Mouse (Mus musculus) cerebellum, adult 2 months (tissue): ENCODE data around the gene Nudcd2. TPM values are rescaled to one million over a fixed set of nuclear protein-coding genes. Genes with fewer than 3 reads are reported as not detected.

ENCODE experiments used
- DNase-seq, 2 experiments: peaks; one replicate each; pipeline ENCODE4 v3.0.0; 2021
- H3K27ac ChIP-seq: fragments of 200-500 bp; 2 replicates; pipeline ENCODE4 v1.5.1; 2012; ENCODE audit warnings: low read length, control low read depth, inconsistent platforms; ENCODE audit not compliant: insufficient read depth
- H3K27me3 ChIP-seq: fragments of 200-500 bp; 2 replicates; pipeline ENCODE4 v1.6.1; 2012; ENCODE audit warnings: inconsistent platforms, mild to moderate bottlenecking, low read length, moderate library complexity; ENCODE audit not compliant: control insufficient read depth, insufficient read depth
- H3K4me1 ChIP-seq: fragments of 200-500 bp; 2 replicates; pipeline ENCODE4 v1.6.1; 2011; ENCODE audit warnings: low read length; ENCODE audit not compliant: control insufficient read depth, insufficient read depth
- H3K4me3 ChIP-seq: fragments of 200-500 bp; replicated peaks from 2 replicates; pipeline ENCODE3; 2011; ENCODE audit warnings: mild to moderate bottlenecking, low read depth, low read length, control low read depth; ENCODE audit not compliant: insufficient read depth
- CTCF ChIP-seq: fragments of 200-500 bp; IDR thresholded peaks from 2 replicates; pipeline ENCODE4 v1.5.1; 2011; ENCODE audit warnings: low read depth, mild to moderate bottlenecking, control low read depth, low read length, moderate library complexity, borderline replicate concordance; ENCODE audit not compliant: insufficient read depth
- POLR2A ChIP-seq: fragments of 200-500 bp; IDR thresholded peaks from 2 replicates; pipeline ENCODE4 v1.6.1; 2011; ENCODE audit warnings: low read length, control low read depth, borderline replicate concordance; ENCODE audit not compliant: insufficient read depth
- WGBS: fragments of 180-500 bp; shearing (Covaris S2); methylation state at CpG from one replicate; pipeline ENCODE4 v1.1.7; 2018; 5-methylcytosine and 5-hydroxymethylcytosine counted together
- polyA plus RNA-seq: library from polyadenylated mRNA; depleted of rRNA; stranded (reverse); fragments of >200 nt; gene quantifications from 2 replicates; pipeline ENCODE4 v1.2.3, GENCODE M21; 2012

Nudcd2 gene
- polyA plus RNA-seq, 1 experiment: 22.9 TPM

- Histone ChIP-seq H3K27ac (no peak overlapping the region), H3K4me1 (no peaks in the 10 kb centered on the region), H3K4me3 (no peak overlapping the region), H3K27me3 (no peaks in the 10 kb centered on the region)
- WGBS: 93% methylated on average over 12 of the region's 12 CpGs
- no peak for TF ChIP-seq CTCF
- TF ChIP-seq POLR2A: no peak
- DNase-seq: no peak
These were observed 8.3 kb downstream of the Nudcd2 start for GRCm38 (mm10) chr11:40741605-40742262.

DNA sequence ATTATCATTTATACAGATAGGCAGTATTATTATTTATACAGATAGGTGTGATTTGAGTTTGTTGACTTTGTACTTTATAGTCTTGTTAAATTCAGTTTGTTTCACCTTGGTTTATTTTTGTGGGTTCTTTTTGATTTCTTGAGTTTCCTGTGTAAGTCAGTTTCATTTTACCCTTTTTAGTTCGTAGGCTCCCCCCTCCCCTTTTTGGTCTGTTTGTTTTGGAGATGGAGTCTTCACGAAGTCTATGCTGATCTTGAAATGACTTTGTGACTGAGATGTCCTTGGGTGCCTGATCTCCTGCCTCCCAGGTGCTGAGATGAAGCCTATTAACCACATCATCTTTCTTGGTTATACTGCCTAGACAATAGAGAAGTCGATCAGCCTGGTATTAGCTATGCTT lies 10.9 kb downstream of the Nudcd2 start:
- 90% methylated on average over 3 of the region's 3 CpGs for WGBS
- TF ChIP-seq POLR2A (no peak), CTCF (no peak)
- no peak for DNase-seq
- no peaks in the 10 kb centered on the region for H3K27me3 ChIP-seq
- H3K27ac ChIP-seq: no peak overlapping the region
- H3K4me3 ChIP-seq: no peak overlapping the region
- H3K4me1 ChIP-seq: no peaks in the 10 kb centered on the region

- no peaks in the 10 kb centered on the region for H3K27me3 ChIP-seq
- TF ChIP-seq CTCF (no peak), POLR2A (no peak)
- WGBS: 93% methylated on average over 12 of the region's 12 CpGs
- H3K27ac ChIP-seq: no peak overlapping the region
- H3K4me1 ChIP-seq: no peaks in the 10 kb centered on the region
- DNase-seq: no peak
- no peak overlapping the region for H3K4me3 ChIP-seq
These were observed 12.9 kb downstream of the Nudcd2 start for GRCm38 (mm10) chr11:40746361-40746760.

DNA sequence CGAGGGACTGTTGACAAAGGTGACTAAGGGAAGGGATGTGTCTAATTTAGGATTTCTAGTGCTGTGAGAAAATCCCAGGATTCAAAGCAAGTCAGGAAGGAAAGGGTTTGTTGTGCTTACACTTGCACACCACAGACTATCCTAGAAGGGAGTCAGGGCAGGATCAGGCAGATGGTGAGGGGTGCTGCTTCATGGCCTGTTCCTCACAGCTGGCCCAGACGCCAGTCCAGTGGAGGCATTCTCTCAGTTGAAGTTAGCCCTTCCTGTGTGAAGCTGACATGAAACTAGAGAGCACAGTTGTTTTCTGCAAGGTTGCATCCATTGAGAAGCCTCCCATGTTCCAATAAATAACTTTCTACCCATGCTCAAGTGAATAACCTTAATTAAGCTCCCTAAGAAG lies 14.2 kb downstream of the Nudcd2 start:
- Histone ChIP-seq H3K27me3 (no peaks in the 10 kb centered on the region), H3K4me3 (no peak overlapping the region), H3K27ac (no peak overlapping the region), H3K4me1 (no peaks in the 10 kb centered on the region)
- WGBS: 71% methylated on average over 2 of the region's 2 CpGs
- no peak for DNase-seq
- TF ChIP-seq CTCF: no peak
- TF ChIP-seq POLR2A: no peak

GRCm38 (mm10) chr11:40753836-40754235 lies 20.4 kb downstream of the Nudcd2 start:
- Histone ChIP-seq H3K27me3 (no peaks in the 10 kb centered on the region), H3K4me1 (peaks cover 4% of the 10 kb centered on the region; the same call in 1 of the 2 replicates), H3K4me3 (no peak overlapping the region), H3K27ac (no peak overlapping the region)
- TF ChIP-seq CTCF (no peak), POLR2A (no peak)
- 47% methylated on average over 6 of the region's 6 CpGs for WGBS
- DNase-seq: no peak

DNA sequence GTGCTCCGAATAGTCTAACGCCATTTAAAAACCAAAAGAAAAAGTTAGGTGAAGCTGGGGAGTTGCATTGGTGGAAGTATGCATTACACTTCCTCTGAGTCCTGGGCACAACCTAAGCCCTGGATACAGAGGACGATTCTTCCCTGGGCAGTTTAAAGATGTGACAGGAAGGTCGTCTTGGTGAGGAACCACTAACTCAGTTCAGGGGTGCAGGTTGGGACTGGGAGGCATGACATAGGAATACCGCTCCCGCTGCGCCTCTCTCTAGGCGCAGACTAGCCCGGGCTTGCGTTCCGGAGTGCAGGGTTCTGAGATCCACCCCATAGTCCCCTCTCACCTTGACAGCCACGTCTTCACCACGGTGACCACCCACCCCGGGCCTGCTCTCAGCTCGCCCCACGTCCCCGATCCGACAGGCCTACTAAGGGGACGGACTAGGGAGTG lies 21.2 kb downstream of the Nudcd2 start:
- no peak for TF ChIP-seq CTCF
- no peak for TF ChIP-seq POLR2A
- Histone ChIP-seq H3K4me3 (peak overlapping the region; percentile 79), H3K27ac (peak overlapping the region; percentile 70), H3K27me3 (no peaks in the 10 kb centered on the region), H3K4me1 (peaks cover 5% of the 10 kb centered on the region; the same call in 1 of the 2 replicates)
- no peak for DNase-seq
- 1% methylated on average over 19 of the region's 19 CpGs for whole genome bisulfite sequencing

DNA sequence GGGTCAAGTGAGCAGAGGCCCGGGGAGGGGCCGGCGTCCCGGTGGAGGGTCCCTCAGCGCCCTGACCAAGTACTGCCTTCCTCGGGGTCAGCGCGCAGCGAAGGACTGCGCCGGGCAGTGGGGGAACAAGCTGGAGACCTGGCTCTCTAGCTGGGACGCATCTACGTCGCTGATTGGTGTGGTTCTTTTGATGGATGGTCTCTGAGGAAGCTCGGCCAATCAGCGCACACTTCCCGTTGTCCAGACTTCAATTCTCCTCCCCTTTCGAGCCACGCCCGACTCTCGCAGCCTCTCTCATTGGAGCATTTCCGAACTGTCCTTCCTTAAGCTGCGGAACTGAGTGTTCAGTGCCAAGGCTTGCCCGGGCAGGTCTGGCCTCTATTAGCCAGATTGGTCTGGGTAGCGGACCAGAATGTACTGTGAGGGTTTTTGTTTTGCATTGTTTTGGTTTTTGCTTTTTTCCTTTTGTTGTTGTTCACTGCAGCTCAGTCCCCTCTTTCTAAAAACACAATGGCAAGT lies 21.7 kb downstream of the Nudcd2 start, which contains the start of gene Ccng1:
Gene Ccng1 (minus strand): TSS at position 203 of the 519 bp plus-strand sequence.
- TF ChIP-seq CTCF (no peak), POLR2A (peak; percentile 88)

GRCm38 (mm10) chr11:40755968-40756367 lies 22.5 kb downstream of the Nudcd2 start:
- 92% methylated on average over 8 of the region's 8 CpGs for WGBS
- no peak for DNase-seq
- H3K4me1 ChIP-seq: peaks cover 10% of the 10 kb centered on the region; the same call in 1 of the 2 replicates
- no peak overlapping the region for H3K4me3 ChIP-seq
- no peaks in the 10 kb centered on the region for H3K27me3 ChIP-seq
- H3K27ac ChIP-seq: no peak overlapping the region
- no peak for TF ChIP-seq CTCF
- no peak for TF ChIP-seq POLR2A

More for the DNA sequence above, 21.7 kb downstream of the Nudcd2 start, which contains the start of gene Ccng1:
- peak; percentile 91 to 97 for DNase-seq
- peak within 1 kb of the TSS; percentile 79 for H3K4me3 ChIP-seq
- peaks cover 10% of the 10 kb centered on the region; the same call in 1 of the 2 replicates for H3K4me1 ChIP-seq
- no peaks in the 10 kb centered on the region for H3K27me3 ChIP-seq
- peak within 1 kb of the TSS; percentile 70 for H3K27ac ChIP-seq
- 1% methylated on average over 25 of the region's 25 CpGs for WGBS
